Mouse (Mus musculus) liver, adult 2 months (tissue): ENCODE measurements around the gene Hras.

Experiments used
- CTCF ChIP-seq: fragments of 200-500 bp; IDR thresholded peaks from 2 replicates; pipeline ENCODE4 v1.5.1; 2011; ENCODE audit warnings: low read depth, low read length, control low read depth
- POLR2A ChIP-seq: fragments of 200-500 bp; IDR thresholded peaks from 2 replicates; pipeline ENCODE4 v1.6.1; 2011; ENCODE audit warnings: low read length, control low read depth; ENCODE audit not compliant: insufficient read depth; ENCODE audit errors: extremely low read depth

DNA sequence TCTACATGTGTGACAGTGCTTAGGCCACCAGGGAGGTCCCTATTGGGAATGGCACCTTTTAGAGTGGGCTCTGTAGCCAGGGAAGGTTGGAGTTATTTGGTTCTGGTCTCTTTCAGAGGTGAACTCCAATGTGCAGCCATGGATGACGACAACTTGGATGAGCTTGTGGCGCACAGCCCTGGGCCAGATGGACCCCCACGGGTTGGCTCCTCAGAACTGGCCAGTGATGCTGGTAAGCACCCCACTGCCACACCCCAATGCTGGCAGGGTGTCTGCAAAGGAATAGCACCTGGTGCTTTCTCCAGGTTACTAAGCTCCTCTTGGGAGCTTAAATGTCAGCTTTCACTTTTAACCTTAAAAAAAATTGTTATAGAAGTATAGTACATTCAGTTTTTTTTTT, 37.3 kb upstream of the Hras start:
- TF ChIP-seq CTCF, result no peak
- no peak for TF ChIP-seq POLR2A
